Mouse (Mus musculus): ENCODE measurements around the gene Thsd4.

DNA sequence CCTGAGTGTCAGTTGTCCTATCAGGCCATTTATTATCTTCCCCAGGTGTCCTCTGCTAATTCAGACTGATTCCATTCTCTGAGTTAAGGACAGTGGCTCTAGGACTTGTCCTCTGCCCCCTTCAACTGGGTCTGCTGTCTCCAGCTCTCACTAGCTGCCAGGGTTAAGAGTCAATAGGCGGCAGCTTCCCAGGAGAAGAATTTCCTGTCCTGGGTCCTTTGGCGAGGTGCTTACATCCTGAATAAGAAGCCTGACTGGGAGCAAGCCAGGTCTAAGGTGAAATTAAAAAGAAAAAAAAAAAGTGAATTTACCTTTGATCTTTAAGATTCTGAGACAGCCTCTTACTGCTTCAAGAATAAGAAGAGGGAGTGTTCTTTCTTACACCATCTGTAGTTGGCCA is 582.2 kb downstream of the Thsd4 start:
- TF ChIP-seq EP300 (IDR thresholded peaks at IDR 0.05; ENCODE audit: insufficient read depth, low read depth, low read length) (no peak), CTCF (IDR thresholded peaks at IDR 0.05; ENCODE audit: low read depth, low read length) (no peak)
